28 mouse cellular contexts compared by ENCODE assay signal in genomic region chr3:79272939-79273338, GRCm38 (mm10). TPM values are rescaled to one million over a fixed set of nuclear protein-coding genes. Genes with fewer than 3 reads are reported as not detected.
DNase-seq lines count a peak whose midpoint lies in the region; ATAC-seq and TF ChIP-seq lines count a peak whose summit lies in the region.
"Had no signal": no experiment of that assay in that cellular context is flagged by ENCODE, and none has a peak within 500 bp of the region (broad histone marks: within the 10 kb centered on the region; RNA-seq: fewer than 3 reads in every experiment).

No protein-coding gene starts in this region.

- no peak overlapping the region for H3K4me3 ChIP-seq in gastrocnemius, adult 2 months
- no peak overlapping the region for H3K4me3 ChIP-seq in limb, embryonic 13.5 days
- no peak overlapping the region for H3K4me3 ChIP-seq in forebrain, embryonic 13.5 days
- H3K4me3 ChIP-seq in cerebellum, adult 2 months (replicated peaks; ENCODE audit: insufficient read depth, low read depth, low read length), result no peak overlapping the region
- no peak overlapping the region for H3K4me3 ChIP-seq in layer of hippocampus, adult 2 months
- H3K4me3 ChIP-seq: embryonic facial prominence, embryonic 12.5 days; forebrain, embryonic 15.5 days; hindbrain, embryonic 10.5 days; hindbrain, embryonic 15.5 days; intestine, embryonic 15.5 days; lung, embryonic 15.5 days; midbrain, embryonic 13.5 days; stomach, embryonic 15.5 days had no signal

- TF ChIP-seq POLR2A in cerebellum, adult 2 months (IDR thresholded peaks at IDR 0.05; ENCODE audit: borderline replicate concordance, insufficient read depth, low read length), result no peak

- no peaks in the 10 kb centered on the region for H3K36me3 ChIP-seq in limb, embryonic 13.5 days
- no peaks in the 10 kb centered on the region for H3K36me3 ChIP-seq in forebrain, embryonic 13.5 days (ENCODE audit: poor library complexity, severe bottlenecking)
- H3K36me3 ChIP-seq: embryonic facial prominence, embryonic 12.5 days; forebrain, embryonic 15.5 days; hindbrain, embryonic 10.5 days; hindbrain, embryonic 15.5 days; intestine, embryonic 15.5 days; lung, embryonic 15.5 days; midbrain, embryonic 13.5 days; stomach, embryonic 15.5 days had no signal

- peaks cover 53% of the 10 kb centered on the region for H3K4me1 ChIP-seq in limb, embryonic 13.5 days
- peaks cover 47% of the 10 kb centered on the region for H3K4me1 ChIP-seq in forebrain, embryonic 13.5 days
- H3K4me1 ChIP-seq in cerebellum, adult 2 months (ENCODE audit: control insufficient read depth, insufficient read depth, low read length), result peaks cover 10% of the 10 kb centered on the region

- no peak for ATAC-seq in limb, embryonic 13.5 days (ENCODE audit: low FRiP score, low read depth)
- ATAC-seq in forebrain, embryonic 13.5 days, result no peak
- ATAC-seq: forebrain, embryonic 15.5 days; intestine, embryonic 15.5 days; midbrain, embryonic 13.5 days had no signal

- H3K27ac ChIP-seq in gastrocnemius, adult 2 months, result 0 out of 2 replicates have a peak overlapping the region, but pooled peaks have one; percentile 12
- peak overlapping the region; percentile 58; the same call in 1 of the 2 replicates for H3K27ac ChIP-seq in limb, embryonic 13.5 days
- no peak overlapping the region for H3K27ac ChIP-seq in forebrain, embryonic 13.5 days
- H3K27ac ChIP-seq in cerebellum, adult 2 months (ENCODE audit: insufficient read depth, low read length), result no peak overlapping the region
- H3K27ac ChIP-seq in layer of hippocampus, adult 2 months, result no peak overlapping the region
- H3K27ac ChIP-seq: embryonic facial prominence, embryonic 12.5 days; forebrain, embryonic 15.5 days; hindbrain, embryonic 15.5 days; intestine, embryonic 15.5 days; kidney, postnatal 0 days; lung, embryonic 15.5 days; midbrain, embryonic 13.5 days; stomach, embryonic 15.5 days had no signal

- TF ChIP-seq CTCF in gastrocnemius, adult 2 months (IDR thresholded peaks at IDR 0.05), result no peak
- TF ChIP-seq CTCF in cerebellum, adult 2 months (IDR thresholded peaks at IDR 0.05; ENCODE audit: borderline replicate concordance, insufficient read depth, low read depth, low read length), result no peak
- TF ChIP-seq CTCF in layer of hippocampus, adult 2 months (conservative IDR thresholded peaks at IDR 0.05), result no peak

- no peak overlapping the region for H3K4me2 ChIP-seq in limb, embryonic 13.5 days (replicated peaks)
- H3K4me2 ChIP-seq in forebrain, embryonic 13.5 days, result no peak overlapping the region
- H3K4me2 ChIP-seq: embryonic facial prominence, embryonic 12.5 days; forebrain, embryonic 15.5 days; hindbrain, embryonic 15.5 days; intestine, embryonic 15.5 days; liver, embryonic 11.5 days; lung, embryonic 15.5 days; midbrain, embryonic 13.5 days; stomach, embryonic 15.5 days had no signal

- H3K27me3 ChIP-seq in limb, embryonic 13.5 days, result no peaks in the 10 kb centered on the region
- no peaks in the 10 kb centered on the region for H3K27me3 ChIP-seq in forebrain, embryonic 13.5 days
- no peaks in the 10 kb centered on the region for H3K27me3 ChIP-seq in cerebellum, adult 2 months (ENCODE audit: control insufficient read depth, insufficient read depth, low read length)
- H3K27me3 ChIP-seq: embryonic facial prominence, embryonic 12.5 days; forebrain, embryonic 15.5 days; hindbrain, embryonic 15.5 days; intestine, embryonic 15.5 days; lung, embryonic 15.5 days; midbrain, embryonic 13.5 days; stomach, embryonic 15.5 days had no signal

- WGBS in limb, embryonic 13.5 days, result 61% methylated on average over 4 of the region's 4 CpGs
- 75% methylated on average over 4 of the region's 4 CpGs for WGBS in forebrain, embryonic 13.5 days
- 88% methylated on average over 4 of the region's 4 CpGs for WGBS in cerebellum, adult 2 months

- H3K9ac ChIP-seq in limb, embryonic 13.5 days, result no peak overlapping the region
- no peak overlapping the region for H3K9ac ChIP-seq in forebrain, embryonic 13.5 days
- H3K9ac ChIP-seq: embryonic facial prominence, embryonic 12.5 days; forebrain, embryonic 15.5 days; hindbrain, embryonic 15.5 days; intestine, embryonic 15.5 days; lung, embryonic 15.5 days; midbrain, embryonic 13.5 days; stomach, embryonic 15.5 days had no signal

- intact Hi-C loops in gastrocnemius, adult 2 months (cut with DNase I), result no loop called here
- intact Hi-C loops in gastrocnemius, postnatal 36 days (cut with DNase I), result no loop called here

- no peak for DNase-seq in gastrocnemius, adult 2 months
- no peak for DNase-seq in gastrocnemius, postnatal 36 days
- peak; percentile 52 for DNase-seq in induced T-regulatory cell, adult 2 months (ENCODE audit: low read depth)
- no peak for DNase-seq in cerebellum, postnatal 14 days
- DNase-seq in cerebellum, adult 2 months, result no peak
- no peak for DNase-seq in layer of hippocampus, adult 2 months (ENCODE audit: low spot score in 2 of 2)
- DNase-seq: adrenal gland, adult 8-10 months; cerebellum, adult 11 months; cerebellum, adult 9-11 months; heart, postnatal 14 days; kidney, adult 2 months; kidney, postnatal 4 days; layer of hippocampus, postnatal 36 days; left cerebral cortex, postnatal 4 days; lung, postnatal 36 days; thymus, postnatal 25 days had no signal

- no peaks in the 10 kb centered on the region for H3K9me3 ChIP-seq in limb, embryonic 13.5 days
- no peaks in the 10 kb centered on the region for H3K9me3 ChIP-seq in forebrain, embryonic 13.5 days (replicated peaks)
- H3K9me3 ChIP-seq: embryonic facial prominence, embryonic 12.5 days; forebrain, embryonic 15.5 days; hindbrain, embryonic 10.5 days; hindbrain, embryonic 15.5 days; intestine, embryonic 15.5 days; lung, embryonic 15.5 days; midbrain, embryonic 13.5 days; stomach, embryonic 15.5 days had no signal

RNA-seq across cellular contexts. Expression of gene Rapgef2, which starts 13.4 kb away (rescaled TPM):
- 10 to 100 TPM; 13.0 to 29.3 TPM for total RNA-seq in gastrocnemius, adult 2 months (2021)
- total RNA-seq in gastrocnemius, postnatal 36 days (2021), result 10 to 100 TPM; 13.6 to 16.0 TPM
- polyA plus RNA-seq in limb, embryonic 13.5 days (2015; fragmentation: Nextera tagmentation; extraction: Ambion mirVana), result 7.0 and 7.1 TPM in 2 replicates
- polyA plus RNA-seq in forebrain, embryonic 13.5 days (2015; fragmentation: Nextera tagmentation; extraction: Ambion mirVana), result 7.5 and 7.7 TPM in 2 replicates
- 29.3 and 30.5 TPM in 2 replicates for polyA plus RNA-seq in cerebellum, adult 2 months (2012; rRNA removed)
- total RNA-seq in layer of hippocampus, adult 2 months (2021), result 100 to 1,000 TPM; 169 to 173 TPM

Comparison
In these comparisons a context has a peak if more than half of its experiments do, and no peak if none do; other contexts are left out.
1. H3K27ac ChIP-seq: peak in gastrocnemius, adult 2 months (single experiment) and limb, embryonic 13.5 days (single experiment); none in forebrain, embryonic 13.5 days (single experiment), cerebellum, adult 2 months (single experiment) and layer of hippocampus, adult 2 months (single experiment).
2. RNA of gene Rapgef2, which starts 13.4 kb away (total RNA-seq): 169 to 173 TPM in layer of hippocampus, adult 2 months; 13.0 to 29.3 TPM in gastrocnemius, adult 2 months and 13.6 to 16.0 TPM in gastrocnemius, postnatal 36 days; every median in the first group is over 4 times any median in the second.